Mouse (Mus musculus): Measurements from ENCODE around the gene Zfp688. TPM values are rescaled to one million over a fixed set of nuclear protein-coding genes. Genes with fewer than 3 reads are reported as not detected.
"Not testable (repeated sequence)": the region's sequence is repeated elsewhere in the genome, so short reads cannot be mapped to it uniquely, and the experiment has no call there.

The Zfp688 gene
- polyA plus RNA-seq (2015; fragmentation: Nextera tagmentation; extraction: Ambion mirVana) = 27.8 and 29.5 TPM in 2 replicates

- H3K4me2 ChIP-seq (replicated peaks) = peak within 1 kb of the TSS; percentile 98
- ATAC-seq (replicated peaks) = peak; percentile 97
- no peaks in the 10 kb centered on the region for H3K36me3 ChIP-seq
- H3K4me1 ChIP-seq = peaks cover 16% of the 10 kb centered on the region
- H3K27ac ChIP-seq (replicated peaks) = peak within 1 kb of the TSS; percentile 79
- H3K27me3 ChIP-seq = peaks cover 12% of the 10 kb centered on the region
- peak within 1 kb of the TSS; percentile 92 for H3K9ac ChIP-seq (replicated peaks)
- H3K9me3 ChIP-seq = no peaks in the 10 kb centered on the region
- H3K4me3 ChIP-seq = peak within 1 kb of the TSS; percentile 74
- WGBS = 1% methylated on average over 48 of the region's 48 CpGs
These were observed at the start of gene Zfp688 for GRCm38 (mm10) chr7:127421388-127422191. Gene Zfp688, minus strand, starts transcription at chr7:127422068.

- Histone ChIP-seq H3K27me3 (no peaks in the 10 kb centered on the region), H3K4me2 (replicated peaks) (peak overlapping the region; percentile 83), H3K9me3 (no peaks in the 10 kb centered on the region), H3K4me3 (peak overlapping the region; percentile 97), H3K27ac (replicated peaks) (peak overlapping the region; percentile 99), H3K9ac (replicated peaks) (peak overlapping the region; percentile 98), H3K4me1 (peaks cover 24% of the 10 kb centered on the region), H3K36me3 (peaks cover 40% of the 10 kb centered on the region)
- ATAC-seq (replicated peaks) = no peak; the same call in none of the 2 replicates
- under 1% methylated on average over 24 of the region's 25 CpGs for WGBS
These were observed 49.8 kb upstream of the Zfp688 start for GRCm38 (mm10) chr7:127471646-127472010.

- H3K4me3 ChIP-seq = peak overlapping the region; percentile 97
- ATAC-seq (replicated peaks) = peak; percentile 96
- no peaks in the 10 kb centered on the region for H3K9me3 ChIP-seq
- peak overlapping the region; percentile 83 for H3K4me2 ChIP-seq (replicated peaks)
- H3K27me3 ChIP-seq = no peaks in the 10 kb centered on the region
- peaks cover 21% of the 10 kb centered on the region for H3K4me1 ChIP-seq
- WGBS = under 1% methylated on average over 45 of the region's 46 CpGs
- peak overlapping the region; percentile 98 for H3K9ac ChIP-seq (replicated peaks)
- peak overlapping the region; percentile 99 for H3K27ac ChIP-seq (replicated peaks)
- peaks cover 37% of the 10 kb centered on the region for H3K36me3 ChIP-seq
These were observed 49.1 kb upstream of the Zfp688 start for GRCm38 (mm10) chr7:127470743-127471645.

- peak overlapping the region; percentile 98 for H3K9ac ChIP-seq (replicated peaks)
- peaks cover 21% of the 10 kb centered on the region for H3K4me1 ChIP-seq
- H3K9me3 ChIP-seq = no peaks in the 10 kb centered on the region
- peak; percentile 16; the same call in 1 of the 2 replicates for ATAC-seq (replicated peaks)
- 8% methylated on average over 10 of the region's 10 CpGs for WGBS
- peak overlapping the region; percentile 99 for H3K27ac ChIP-seq (replicated peaks)
- H3K4me2 ChIP-seq (replicated peaks) = peak overlapping the region; percentile 83
- no peaks in the 10 kb centered on the region for H3K27me3 ChIP-seq
- H3K36me3 ChIP-seq = peaks cover 31% of the 10 kb centered on the region
- peak overlapping the region; percentile 97 for H3K4me3 ChIP-seq
These were observed 48.3 kb upstream of the Zfp688 start for GRCm38 (mm10) chr7:127470011-127470715.

- no peak overlapping the region for H3K9ac ChIP-seq (replicated peaks)
- H3K9me3 ChIP-seq = no peaks in the 10 kb centered on the region
- WGBS = 96% methylated on average over 4 of the region's 4 CpGs
- no peak overlapping the region for H3K27ac ChIP-seq (replicated peaks)
- H3K4me1 ChIP-seq = peaks cover 11% of the 10 kb centered on the region
- H3K4me2 ChIP-seq (replicated peaks) = no peak overlapping the region
- H3K36me3 ChIP-seq = peaks cover 21% of the 10 kb centered on the region
- H3K27me3 ChIP-seq = no peaks in the 10 kb centered on the region
- no peak overlapping the region for H3K4me3 ChIP-seq
- no peak for ATAC-seq (replicated peaks)
These were observed 44.7 kb upstream of the Zfp688 start for GRCm38 (mm10) chr7:127466606-127467005.

- H3K36me3 ChIP-seq = peaks cover 23% of the 10 kb centered on the region
- H3K4me3 ChIP-seq; H3K27ac ChIP-seq (replicated peaks); H3K9me3 ChIP-seq; ATAC-seq (replicated peaks); H3K27me3 ChIP-seq; H3K9ac ChIP-seq (replicated peaks); H3K4me2 ChIP-seq (replicated peaks): not testable (repeated sequence)
- H3K4me1 ChIP-seq = peaks cover 11% of the 10 kb centered on the region
- 97% methylated on average over 2 of the region's 2 CpGs for WGBS
These were observed 43.8 kb upstream of the Zfp688 start for GRCm38 (mm10) chr7:127465670-127466069.

- Histone ChIP-seq H3K27me3 (no peaks in the 10 kb centered on the region), H3K4me1 (peaks cover 11% of the 10 kb centered on the region), H3K9ac (replicated peaks) (no peak overlapping the region), H3K9me3 (no peaks in the 10 kb centered on the region), H3K27ac (replicated peaks) (no peak overlapping the region), H3K4me3 (no peak overlapping the region), H3K4me2 (replicated peaks) (no peak overlapping the region), H3K36me3 (peaks cover 27% of the 10 kb centered on the region)
- 91% methylated on average over 3 of the region's 3 CpGs for WGBS
- no peak for ATAC-seq (replicated peaks)
These were observed 43.3 kb upstream of the Zfp688 start for GRCm38 (mm10) chr7:127465191-127465590.

GRCm38 (mm10) chr7:127459311-127459710 is 37.4 kb upstream of the Zfp688 start, which contains the start of gene Prr14:
Gene Prr14, plus strand, starts transcription at chr7:127459611.
- not testable (repeated sequence) for H3K9me3 ChIP-seq; H3K9ac ChIP-seq (replicated peaks); H3K27me3 ChIP-seq; H3K4me2 ChIP-seq (replicated peaks); H3K4me3 ChIP-seq; H3K4me1 ChIP-seq; ATAC-seq (replicated peaks); H3K27ac ChIP-seq (replicated peaks)
- 93% methylated on average over 8 of the region's 8 CpGs for WGBS
- peaks cover 36% of the 10 kb centered on the region for H3K36me3 ChIP-seq

GRCm38 (mm10) chr7:127458371-127459122 is 36.7 kb upstream of the Zfp688 start:
- not testable (repeated sequence) for H3K4me1 ChIP-seq; ATAC-seq (replicated peaks); H3K4me2 ChIP-seq (replicated peaks); H3K27ac ChIP-seq (replicated peaks); H3K9me3 ChIP-seq; H3K4me3 ChIP-seq; H3K27me3 ChIP-seq; H3K9ac ChIP-seq (replicated peaks)
- H3K36me3 ChIP-seq = peaks cover 32% of the 10 kb centered on the region
- WGBS = 87% methylated on average over 3 of the region's 3 CpGs

GRCm38 (mm10) chr7:127454905-127455304 is 33.0 kb upstream of the Zfp688 start:
- H3K27me3 ChIP-seq = no peaks in the 10 kb centered on the region
- H3K4me3 ChIP-seq = no peak overlapping the region
- H3K27ac ChIP-seq (replicated peaks) = no peak overlapping the region
- peaks cover 33% of the 10 kb centered on the region for H3K4me1 ChIP-seq
- H3K36me3 ChIP-seq = peaks cover 23% of the 10 kb centered on the region
- H3K9me3 ChIP-seq = no peaks in the 10 kb centered on the region
- H3K9ac ChIP-seq (replicated peaks) = no peak overlapping the region
- 92% methylated on average over 7 of the region's 7 CpGs for WGBS
- H3K4me2 ChIP-seq (replicated peaks) = no peak overlapping the region
- ATAC-seq (replicated peaks) = no peak

- Histone ChIP-seq H3K9ac (replicated peaks) (no peak overlapping the region), H3K27me3 (no peaks in the 10 kb centered on the region), H3K4me2 (replicated peaks) (no peak overlapping the region), H3K4me3 (no peak overlapping the region), H3K27ac (replicated peaks) (no peak overlapping the region), H3K9me3 (no peaks in the 10 kb centered on the region), H3K4me1 (peaks cover 42% of the 10 kb centered on the region), H3K36me3 (peaks cover 16% of the 10 kb centered on the region)
- 98% methylated on average over 2 of the region's 2 CpGs for WGBS
- no peak for ATAC-seq (replicated peaks)
These were observed 31.2 kb upstream of the Zfp688 start for GRCm38 (mm10) chr7:127453056-127453455.

Data from forebrain, embryonic 15.5 days (tissue).